Mouse (Mus musculus) CD4-positive helper T cell, adult 2 months (primary cell): ENCODE measurements around the gene Cyct.

Source experiments
- DNase-seq: peaks from one replicate; pipeline ENCODE4 v3.0.0-alpha.2; 2012; ENCODE audit warnings: low read depth, missing footprints, low spot score

Gene Cyct

GRCm38 (mm10) chr2:76338215-76339156, 21.8 kb downstream of the Cyct start, which contains the start of gene Pde11a:
Gene Pde11a, minus strand, starts transcription at chr2:76338774.
- DNase-seq, result peak; percentile 5

GRCm38 (mm10) chr2:76334596-76334995, 25.7 kb downstream of the Cyct start:
- DNase-seq, result no peak

GRCm38 (mm10) chr2:76332161-76332805, 28.0 kb downstream of the Cyct start:
- no peak for DNase-seq

- no peak for DNase-seq
Observed at GRCm38 (mm10) chr2:76330081-76330480, 30.2 kb downstream of the Cyct start.

- no peak for DNase-seq
Observed at GRCm38 (mm10) chr2:76326161-76326560, 34.1 kb downstream of the Cyct start.

GRCm38 (mm10) chr2:76324463-76324862, 35.8 kb downstream of the Cyct start:
- no peak for DNase-seq

- DNase-seq, result no peak
Observed at GRCm38 (mm10) chr2:76323185-76323875, 36.9 kb downstream of the Cyct start.

GRCm38 (mm10) chr2:76320336-76320735, 39.9 kb downstream of the Cyct start:
- DNase-seq, result no peak

GRCm38 (mm10) chr2:76319231-76319630, 41.0 kb downstream of the Cyct start:
- no peak for DNase-seq
